Mouse (Mus musculus): ENCODE measurements around the gene Nav2. TPM values are rescaled to one million over a fixed set of nuclear protein-coding genes. Genes with fewer than 3 reads are reported as not detected.

The Nav2 gene
- total and polyA plus RNA-seq, 3 experiments: 2.0 to 2.7 TPM; not detected in 1

DNA sequence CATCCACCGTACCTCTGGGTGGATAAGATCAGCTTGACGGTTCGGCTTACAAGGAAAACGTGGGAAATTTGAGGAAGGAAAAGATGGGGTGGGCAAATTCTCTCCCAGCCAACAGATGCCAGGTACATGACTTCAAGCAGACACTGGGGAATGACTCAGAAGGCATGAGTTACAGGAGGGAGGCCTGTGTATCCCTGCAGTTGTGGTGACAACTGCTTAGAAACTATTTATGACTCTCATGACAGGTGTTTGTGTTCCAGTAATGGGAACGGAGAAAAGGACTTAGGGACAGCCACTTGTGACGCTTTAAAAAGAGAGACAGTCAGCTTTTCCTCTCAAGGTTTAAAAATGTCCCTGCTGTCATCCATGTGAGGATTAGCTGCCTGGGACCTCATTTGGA, 38.4 kb upstream of the Nav2 start:
- TF ChIP-seq CTCF (IDR thresholded peaks at IDR 0.05 in 2 of 3, conservative IDR thresholded peaks at IDR 0.05 in 1 of 3; ENCODE audit: control insufficient read depth in 1 of 3, insufficient read depth in 1 of 3, low read depth in 2 of 3, low read length in 3 of 3, poor library complexity in 1 of 3, severe bottlenecking in 1 of 3) (no peak), ELF1 (IDR thresholded peaks at IDR 0.05; ENCODE audit: low read depth, low read length) (no peak), TBP (IDR thresholded peaks at IDR 0.05; ENCODE audit: low read depth, low read length) (no peak), ZNF384 (IDR thresholded peaks at IDR 0.05; ENCODE audit: low read depth, low read length) (no peak), ZKSCAN1 (IDR thresholded peaks at IDR 0.05; ENCODE audit: low read depth, low read length) (no peak), MEF2A (IDR thresholded peaks at IDR 0.05; ENCODE audit: extremely low read depth, insufficient replicate concordance, low read depth, low read length, poor library complexity, severe bottlenecking) (no peak), KAT2A (conservative IDR thresholded peaks at IDR 0.05; ENCODE audit: low read depth, low read length) (no peak), MXI1 (IDR thresholded peaks at IDR 0.05; ENCODE audit: low read depth, low read length) (no peak), SIN3A (IDR thresholded peaks at IDR 0.05; ENCODE audit: low read length) (no peak), MAX (IDR thresholded peaks at IDR 0.05; ENCODE audit: low read length) (no peak)
- H3K36me3 ChIP-seq (ENCODE audit: control insufficient read depth in 1 of 2, insufficient read depth in 2 of 2, low read length in 2 of 2): peaks cover 14 to 29% of the 10 kb centered on the region in 2 experiments
- H3K9ac ChIP-seq (ENCODE audit: control insufficient read depth, low read depth, low read length, poor library complexity, severe bottlenecking): no peak overlapping the region

DNA sequence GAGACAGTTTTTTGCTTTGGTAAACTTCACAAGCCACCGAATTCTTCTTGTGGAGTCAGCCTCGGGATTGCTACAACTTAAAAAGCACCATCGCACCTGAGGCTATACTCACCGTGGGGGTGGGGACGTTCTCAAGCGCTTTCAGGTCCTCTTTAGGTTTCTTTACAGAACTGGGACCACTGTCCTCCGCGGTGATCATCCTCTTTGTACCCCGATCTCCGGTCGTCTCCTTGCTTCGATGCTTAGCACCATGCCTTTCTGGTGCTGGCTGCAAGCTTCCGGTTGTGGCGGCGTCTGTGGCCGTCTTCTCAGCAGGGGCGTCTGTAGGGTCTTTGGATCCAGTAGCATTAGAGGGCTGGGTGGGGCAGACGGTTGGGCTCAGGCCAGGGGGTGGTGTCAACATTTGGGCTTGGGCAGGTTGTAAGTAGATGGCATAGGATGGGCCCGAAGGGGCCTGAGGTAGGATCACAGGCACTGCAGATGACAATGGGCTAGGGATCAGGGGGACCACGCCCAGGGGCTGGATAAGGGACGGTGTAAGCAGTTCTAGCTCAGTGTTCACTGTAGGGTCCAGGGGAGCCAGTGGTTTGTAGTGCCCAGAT, 37.8 kb upstream of the Nav2 start:
- no peak overlapping the region for H3K9ac ChIP-seq (ENCODE audit: control insufficient read depth, low read depth, low read length, poor library complexity, severe bottlenecking)
- no peak overlapping the region for H3K27ac ChIP-seq (ENCODE audit: control insufficient read depth, low read depth, low read length)
- no peak for TF ChIP-seq MEF2A (IDR thresholded peaks at IDR 0.05; ENCODE audit: extremely low read depth, insufficient replicate concordance, low read depth, low read length, poor library complexity, severe bottlenecking)
- TF ChIP-seq CTCF (IDR thresholded peaks at IDR 0.05 in 2 of 3, conservative IDR thresholded peaks at IDR 0.05 in 1 of 3; ENCODE audit: control insufficient read depth in 1 of 3, insufficient read depth in 1 of 3, low read depth in 2 of 3, low read length in 3 of 3, poor library complexity in 1 of 3, severe bottlenecking in 1 of 3): no peak
- no peak for TF ChIP-seq MYB (IDR thresholded peaks at IDR 0.05; ENCODE audit: low read depth, low read length)
- no peak for TF ChIP-seq ZKSCAN1 (IDR thresholded peaks at IDR 0.05; ENCODE audit: low read depth, low read length)
- H3K9me3 ChIP-seq (replicated peaks; ENCODE audit: insufficient read depth, low read length): no peaks in the 10 kb centered on the region
- H3K4me1 ChIP-seq (ENCODE audit: control insufficient read depth in 1 of 2, insufficient read depth in 2 of 2, low read length in 2 of 2): peaks cover 5 to 8% of the 10 kb centered on the region in 2 experiments
- DNase-seq (ENCODE audit: low read depth, low spot score): no peak
- H3K36me3 ChIP-seq (ENCODE audit: control insufficient read depth in 1 of 2, insufficient read depth in 2 of 2, low read length in 2 of 2): peaks cover 9 to 32% of the 10 kb centered on the region in 2 experiments
- H3K79me2 ChIP-seq (ENCODE audit: control insufficient read depth, insufficient read depth, low read length, poor library complexity): no peaks in the 10 kb centered on the region; the same call in 1 of the 2 replicates
- H3K4me3 ChIP-seq (ENCODE audit: control insufficient read depth in 1 of 2, insufficient read depth in 1 of 2, low read depth in 2 of 2, low read length in 2 of 2): no peak overlapping the region
- no peaks in the 10 kb centered on the region for H3K27me3 ChIP-seq (ENCODE audit: control insufficient read depth in 1 of 2, insufficient read depth in 2 of 2, low read length in 2 of 2)

More for the DNA sequence above, 38.4 kb upstream of the Nav2 start:
- H3K27ac ChIP-seq (ENCODE audit: control insufficient read depth, low read depth, low read length): no peak overlapping the region
- H3K9me3 ChIP-seq (replicated peaks; ENCODE audit: insufficient read depth, low read length): no peaks in the 10 kb centered on the region
- no peaks in the 10 kb centered on the region; the same call in 1 of the 2 replicates for H3K79me2 ChIP-seq (ENCODE audit: control insufficient read depth, insufficient read depth, low read length, poor library complexity)
- H3K4me1 ChIP-seq (ENCODE audit: control insufficient read depth in 1 of 2, insufficient read depth in 2 of 2, low read length in 2 of 2): peaks cover 10 to 13% of the 10 kb centered on the region in 2 experiments
- H3K4me3 ChIP-seq (ENCODE audit: control insufficient read depth in 1 of 2, insufficient read depth in 1 of 2, low read depth in 2 of 2, low read length in 2 of 2): no peak overlapping the region
- no peaks in the 10 kb centered on the region for H3K27me3 ChIP-seq (ENCODE audit: control insufficient read depth in 1 of 2, insufficient read depth in 2 of 2, low read length in 2 of 2)
- DNase-seq (ENCODE audit: low read depth, low spot score): no peak

DNA sequence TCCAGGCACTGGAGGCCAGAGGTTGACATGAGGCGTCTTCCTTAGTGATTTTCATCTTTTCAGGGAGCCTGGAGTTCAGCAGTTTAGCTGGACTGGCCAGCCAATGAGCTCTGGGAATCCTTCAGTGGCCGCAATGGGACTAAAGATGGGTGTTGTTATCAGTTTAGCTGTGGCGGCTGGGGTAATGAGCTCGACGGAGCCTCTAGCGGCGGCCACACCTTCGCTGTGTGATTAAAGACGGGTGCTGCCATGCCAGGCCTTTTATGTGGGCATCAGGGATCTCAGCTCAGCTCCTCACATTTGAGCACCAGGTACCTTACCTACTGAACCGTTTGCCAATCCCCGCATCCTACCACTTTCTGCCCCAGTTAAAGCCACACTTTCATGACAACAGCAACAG, 37.2 kb upstream of the Nav2 start:
- Histone ChIP-seq H3K79me2 (ENCODE audit: control insufficient read depth, insufficient read depth, low read length, poor library complexity) (no peaks in the 10 kb centered on the region; the same call in 1 of the 2 replicates), H3K4me1 (ENCODE audit: control insufficient read depth in 1 of 2, insufficient read depth in 2 of 2, low read length in 2 of 2) (peaks cover 0 to 2% of the 10 kb centered on the region in 2 experiments; a peak in 2 of 4 replicates), H3K4me3 (ENCODE audit: control insufficient read depth in 1 of 2, insufficient read depth in 1 of 2, low read depth in 2 of 2, low read length in 2 of 2) (no peak overlapping the region), H3K27me3 (ENCODE audit: control insufficient read depth in 1 of 2, insufficient read depth in 2 of 2, low read length in 2 of 2) (no peaks in the 10 kb centered on the region), H3K27ac (ENCODE audit: control insufficient read depth, low read depth, low read length) (no peak overlapping the region), H3K9ac (ENCODE audit: control insufficient read depth, low read depth, low read length, poor library complexity, severe bottlenecking) (no peak overlapping the region), H3K36me3 (ENCODE audit: control insufficient read depth in 1 of 2, insufficient read depth in 2 of 2, low read length in 2 of 2) (peaks cover 3 to 32% of the 10 kb centered on the region in 2 experiments), H3K9me3 (replicated peaks; ENCODE audit: insufficient read depth, low read length) (no peaks in the 10 kb centered on the region)
- no peak for DNase-seq (ENCODE audit: low read depth, low spot score)
- TF ChIP-seq ELF1 (IDR thresholded peaks at IDR 0.05; ENCODE audit: low read depth, low read length) (no peak), EP300 (IDR thresholded peaks at IDR 0.05; ENCODE audit: low read depth in 1 of 2, low read length in 2 of 2) (no peak), POLR2A (IDR thresholded peaks at IDR 0.05; ENCODE audit: control insufficient read depth in 1 of 2, insufficient read depth in 1 of 2, low read depth in 1 of 2, low read length in 2 of 2, poor library complexity in 1 of 2) (no peak; a peak in 1 of 4 replicates), HCFC1 (IDR thresholded peaks at IDR 0.05; ENCODE audit: low read depth, low read length) (no peak), POLR2AphosphoS2 (IDR thresholded peaks at IDR 0.05; ENCODE audit: low read length) (no peak), ZKSCAN1 (IDR thresholded peaks at IDR 0.05; ENCODE audit: low read depth, low read length) (no peak), ZNF384 (IDR thresholded peaks at IDR 0.05; ENCODE audit: low read depth, low read length) (no peak), NRF1 (IDR thresholded peaks at IDR 0.05; ENCODE audit: insufficient read depth, low read depth, low read length, poor library complexity, severe bottlenecking) (no peak), MYC (IDR thresholded peaks at IDR 0.05; ENCODE audit: low read depth, low read length) (no peak), JUND (IDR thresholded peaks at IDR 0.05; ENCODE audit: low read depth, low read length) (no peak), GABPA (IDR thresholded peaks at IDR 0.05; ENCODE audit: low read depth, low read length) (no peak), TCF12 (IDR thresholded peaks at IDR 0.05; ENCODE audit: low read depth, low read length) (no peak), KAT2A (conservative IDR thresholded peaks at IDR 0.05; ENCODE audit: low read depth, low read length) (no peak), RCOR1 (IDR thresholded peaks at IDR 0.05; ENCODE audit: low read depth, low read length) (no peak), ETS1 (IDR thresholded peaks at IDR 0.05; ENCODE audit: low read depth, low read length) (no peak), USF2 (IDR thresholded peaks at IDR 0.05; ENCODE audit: borderline replicate concordance in 1 of 2, insufficient read depth in 1 of 2, low read depth in 1 of 2, low read length in 2 of 2) (no peak)

Measured in MEL (cell line).